Mouse (Mus musculus): ENCODE results near the gene Tspan14. TPM values are rescaled to one million over a fixed set of nuclear protein-coding genes. Genes with fewer than 3 reads are reported as not detected.
A peak's percentile ranks its signal among the peaks of the same experiment; 100 is the strongest.

Tspan14 gene
- total and polyA plus RNA-seq, 3 experiments: 10.3 to 32.3 (median 23.4) TPM

DNA sequence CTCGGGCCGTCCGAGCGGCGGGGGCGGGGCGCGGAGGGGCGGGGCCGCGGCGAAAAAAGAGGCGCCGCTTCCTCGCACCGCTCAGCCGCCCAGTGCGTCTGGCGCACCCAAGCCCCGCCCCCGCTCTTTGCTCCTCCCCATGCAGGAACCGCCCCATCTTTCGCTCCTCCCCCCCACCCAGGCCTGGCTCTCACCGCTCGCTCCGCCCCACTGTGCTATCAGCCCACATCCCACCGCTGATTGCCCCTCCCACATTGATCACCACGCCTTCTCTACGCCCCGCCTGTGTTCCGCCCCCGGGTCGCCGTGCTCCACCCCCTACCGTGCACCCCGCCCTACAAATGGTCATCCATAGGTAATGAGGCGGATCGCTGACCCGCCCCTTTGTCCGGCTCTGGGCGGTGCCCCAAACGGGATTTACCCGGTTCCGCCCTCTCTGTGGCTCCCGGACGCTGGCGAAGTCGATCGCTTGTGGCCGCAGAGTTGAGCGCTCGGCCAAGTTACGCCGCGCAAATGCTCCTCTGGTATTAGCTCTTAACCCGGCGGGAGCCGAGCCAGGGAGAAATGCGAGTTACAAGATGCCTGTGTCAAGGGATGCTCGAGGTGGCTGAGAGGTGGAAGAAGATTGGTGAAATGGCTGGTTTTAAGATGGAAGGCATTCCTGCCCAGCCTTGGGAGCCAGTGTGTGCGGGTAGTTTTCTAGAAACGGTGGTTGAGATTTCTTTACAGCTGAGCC, 423 bp upstream of the Tspan14 start:
- ATAC-seq (ENCODE audit: extremely low read depth, insufficient number of reproducible peaks, low FRiP score, poor library complexity, severe bottlenecking): peak; percentile 84
- H3K4me3 ChIP-seq (ENCODE audit: low read depth, low read length): peak overlapping the region; percentile 84
- H3K36me3 ChIP-seq (replicated peaks): peaks cover 10% of the 10 kb centered on the region
- H3K4me1 ChIP-seq (ENCODE audit: insufficient read depth, low read depth, low read length): peaks cover 63% of the 10 kb centered on the region
- TF ChIP-seq GATA1 (IDR thresholded peaks at IDR 0.05; ENCODE audit: borderline replicate concordance, low read length): no peak
- TF ChIP-seq CTCF (IDR thresholded peaks at IDR 0.05; ENCODE audit: low read depth, low read length): no peak
- no peak for TF ChIP-seq TAL1 (conservative IDR thresholded peaks at IDR 0.05; ENCODE audit: low read depth, low read length)
- TF ChIP-seq POLR2AphosphoS5 (IDR thresholded peaks at IDR 0.05; ENCODE audit: insufficient replicate concordance, low read depth, low read length): no peak
- no peak for TF ChIP-seq GATA2 (IDR thresholded peaks at IDR 0.05; ENCODE audit: borderline replicate concordance, low read depth, low read length)
- H3K27me3 ChIP-seq (ENCODE audit: insufficient read depth, low read length): no peaks in the 10 kb centered on the region
- H3K9me3 ChIP-seq (replicated peaks): no peaks in the 10 kb centered on the region
- peak; percentile 83 for DNase-seq (ENCODE audit: low spot score)

- H3K4me3 ChIP-seq (ENCODE audit: low read depth, low read length): peak overlapping the region; percentile 84
- TF ChIP-seq POLR2AphosphoS5 (IDR thresholded peaks at IDR 0.05; ENCODE audit: insufficient replicate concordance, low read depth, low read length): no peak
- TF ChIP-seq GATA2 (IDR thresholded peaks at IDR 0.05; ENCODE audit: borderline replicate concordance, low read depth, low read length): no peak
- TF ChIP-seq CTCF (IDR thresholded peaks at IDR 0.05; ENCODE audit: low read depth, low read length): no peak
- no peak for TF ChIP-seq TAL1 (conservative IDR thresholded peaks at IDR 0.05; ENCODE audit: low read depth, low read length)
- no peak for TF ChIP-seq GATA1 (IDR thresholded peaks at IDR 0.05; ENCODE audit: borderline replicate concordance, low read length)
- DNase-seq (ENCODE audit: low spot score): peak; percentile 56
Measured at GRCm38 (mm10) chr14:40965507-40966356, 875 bp downstream of the Tspan14 start.

DNA sequence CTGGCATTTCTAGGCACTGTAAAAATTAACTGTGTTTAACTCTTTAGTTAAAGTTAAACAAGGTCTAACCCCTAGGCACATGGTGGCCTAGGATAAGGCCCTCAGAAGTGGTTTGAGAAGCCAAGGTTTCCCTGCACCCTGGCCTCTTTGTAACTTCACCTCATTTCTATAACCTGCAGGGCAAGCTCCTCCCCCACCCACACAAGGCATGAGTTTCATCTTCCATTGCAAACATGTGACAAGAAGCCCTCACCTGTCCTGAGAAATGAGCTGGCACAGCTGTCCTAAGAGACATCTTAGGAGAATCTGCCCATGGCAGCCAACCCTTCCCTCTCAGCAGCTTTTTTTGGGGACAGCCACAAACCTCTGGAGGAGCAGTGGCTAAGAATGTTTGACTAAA, 1.7 kb downstream of the Tspan14 start:
- Histone ChIP-seq H3K36me3 (replicated peaks) (peaks cover 13% of the 10 kb centered on the region), H3K4me3 (ENCODE audit: low read depth, low read length) (peak overlapping the region; percentile 84; the same call in 1 of the 2 replicates), H3K4me1 (ENCODE audit: insufficient read depth, low read depth, low read length) (peaks cover 73% of the 10 kb centered on the region), H3K9me3 (replicated peaks) (no peaks in the 10 kb centered on the region), H3K27me3 (ENCODE audit: insufficient read depth, low read length) (no peaks in the 10 kb centered on the region)
- TF ChIP-seq POLR2AphosphoS5 (IDR thresholded peaks at IDR 0.05; ENCODE audit: insufficient replicate concordance, low read depth, low read length) (no peak), GATA2 (IDR thresholded peaks at IDR 0.05; ENCODE audit: borderline replicate concordance, low read depth, low read length) (no peak), CTCF (IDR thresholded peaks at IDR 0.05; ENCODE audit: low read depth, low read length) (no peak), TAL1 (conservative IDR thresholded peaks at IDR 0.05; ENCODE audit: low read depth, low read length) (no peak), GATA1 (IDR thresholded peaks at IDR 0.05; ENCODE audit: borderline replicate concordance, low read length) (no peak)
- no peak for DNase-seq (ENCODE audit: low spot score)
- ATAC-seq (ENCODE audit: extremely low read depth, insufficient number of reproducible peaks, low FRiP score, poor library complexity, severe bottlenecking): no peak

More at GRCm38 (mm10) chr14:40965507-40966356, 875 bp downstream of the Tspan14 start:
- ATAC-seq (ENCODE audit: extremely low read depth, insufficient number of reproducible peaks, low FRiP score, poor library complexity, severe bottlenecking): peak; percentile 22
- peaks cover 68% of the 10 kb centered on the region for H3K4me1 ChIP-seq (ENCODE audit: insufficient read depth, low read depth, low read length)
- H3K9me3 ChIP-seq (replicated peaks): no peaks in the 10 kb centered on the region
- peaks cover 10% of the 10 kb centered on the region for H3K36me3 ChIP-seq (replicated peaks)
- H3K27me3 ChIP-seq (ENCODE audit: insufficient read depth, low read length): no peaks in the 10 kb centered on the region

- H3K4me1 ChIP-seq (ENCODE audit: insufficient read depth, low read depth, low read length): peaks cover 77% of the 10 kb centered on the region
- peaks cover 18% of the 10 kb centered on the region for H3K36me3 ChIP-seq (replicated peaks)
- no peaks in the 10 kb centered on the region for H3K27me3 ChIP-seq (ENCODE audit: insufficient read depth, low read length)
- TF ChIP-seq GATA2 (IDR thresholded peaks at IDR 0.05; ENCODE audit: borderline replicate concordance, low read depth, low read length): no peak
- no peak for TF ChIP-seq POLR2AphosphoS5 (IDR thresholded peaks at IDR 0.05; ENCODE audit: insufficient replicate concordance, low read depth, low read length)
- no peak for TF ChIP-seq GATA1 (IDR thresholded peaks at IDR 0.05; ENCODE audit: borderline replicate concordance, low read length)
- no peak overlapping the region; the same call in 1 of the 2 replicates for H3K4me3 ChIP-seq (ENCODE audit: low read depth, low read length)
- no peaks in the 10 kb centered on the region for H3K9me3 ChIP-seq (replicated peaks)
- ATAC-seq (ENCODE audit: extremely low read depth, insufficient number of reproducible peaks, low FRiP score, poor library complexity, severe bottlenecking) (no peak), DNase-seq (ENCODE audit: low spot score) (no peak)
Measured at GRCm38 (mm10) chr14:40964214-40964610, 2.4 kb downstream of the Tspan14 start.

GRCm38 (mm10) chr14:40963501-40964213, 3.0 kb downstream of the Tspan14 start:
- ATAC-seq (ENCODE audit: extremely low read depth, insufficient number of reproducible peaks, low FRiP score, poor library complexity, severe bottlenecking) (no peak), DNase-seq (ENCODE audit: low spot score) (no peak)
- no peaks in the 10 kb centered on the region for H3K9me3 ChIP-seq (replicated peaks)
- TF ChIP-seq CTCF (IDR thresholded peaks at IDR 0.05; ENCODE audit: low read depth, low read length) (no peak), POLR2AphosphoS5 (IDR thresholded peaks at IDR 0.05; ENCODE audit: insufficient replicate concordance, low read depth, low read length) (no peak), GATA1 (IDR thresholded peaks at IDR 0.05; ENCODE audit: borderline replicate concordance, low read length) (no peak), GATA2 (IDR thresholded peaks at IDR 0.05; ENCODE audit: borderline replicate concordance, low read depth, low read length) (no peak), TAL1 (conservative IDR thresholded peaks at IDR 0.05; ENCODE audit: low read depth, low read length) (no peak)
- H3K4me1 ChIP-seq (ENCODE audit: insufficient read depth, low read depth, low read length): peaks cover 77% of the 10 kb centered on the region
- H3K36me3 ChIP-seq (replicated peaks): peaks cover 21% of the 10 kb centered on the region
- no peaks in the 10 kb centered on the region for H3K27me3 ChIP-seq (ENCODE audit: insufficient read depth, low read length)
- H3K4me3 ChIP-seq (ENCODE audit: low read depth, low read length): peak overlapping the region; percentile 56; the same call in 1 of the 2 replicates
